Mouse (Mus musculus): ENCODE results near the gene Cd47.

GRCm38 (mm10) chr16:49962305-49962704 is 162.0 kb downstream of the Cd47 start:
- no peak for TF ChIP-seq CTCF (IDR thresholded peaks at IDR 0.05; ENCODE audit: control insufficient read depth, insufficient read depth, insufficient replicate concordance, low read depth, low read length)
- no peak for TF ChIP-seq POLR2A (IDR thresholded peaks at IDR 0.05; ENCODE audit: control insufficient read depth, low read depth, low read length)

All from testis, adult 2 months (tissue).